Mouse (Mus musculus) CH12.LX (cell line): ENCODE measurements around the gene Phf21a.

Experiments used
- CTCF ChIP-seq, 2 experiments: IDR thresholded peaks in 1 of 2; conservative IDR thresholded peaks in 1 of 2; 2 replicates each; pipeline ENCODE4 v1.5.1; 2011 to 2012; ENCODE audit warnings: low read depth in 2 of 2, low read length in 2 of 2, improper control_type of control experiment in 1 of 2, inconsistent platforms in 1 of 2, mild to moderate bottlenecking in 1 of 2, moderate library complexity in 1 of 2
- E2F4 ChIP-seq: IDR thresholded peaks from 2 replicates; pipeline ENCODE4 v1.6.1; 2011; ENCODE audit warnings: low read depth, low read length, improper control_type of control experiment; ENCODE audit not compliant: insufficient replicate concordance
- EP300 ChIP-seq: IDR thresholded peaks from 2 replicates; pipeline ENCODE4 v1.6.1; 2011; ENCODE audit warnings: low read length, improper control_type of control experiment
- KAT2A ChIP-seq: IDR thresholded peaks from 2 replicates; pipeline ENCODE4 v1.6.1; 2012; ENCODE audit warnings: low read length, improper control_type of control experiment, inconsistent platforms; ENCODE audit not compliant: insufficient replicate concordance
- MAFK ChIP-seq: IDR thresholded peaks from 2 replicates; pipeline ENCODE4 v1.6.1; 2011; ENCODE audit warnings: low read length, improper control_type of control experiment; ENCODE audit not compliant: insufficient replicate concordance
- MAX ChIP-seq: IDR thresholded peaks from 2 replicates; pipeline ENCODE4 v1.6.1; 2011; ENCODE audit warnings: low read length, improper control_type of control experiment
- MEF2A ChIP-seq: IDR thresholded peaks from 2 replicates; pipeline ENCODE4 v1.6.1; 2014; ENCODE audit warnings: low read depth, mild to moderate bottlenecking, inconsistent platforms, low read length, improper control_type of control experiment, borderline replicate concordance
- MXI1 ChIP-seq: IDR thresholded peaks from 2 replicates; pipeline ENCODE4 v1.6.1; 2011; ENCODE audit warnings: mild to moderate bottlenecking, low read depth, low read length, improper control_type of control experiment
- USF1 ChIP-seq: IDR thresholded peaks from 2 replicates; pipeline ENCODE4 v1.6.1; 2014; ENCODE audit warnings: low read depth, mild to moderate bottlenecking, inconsistent platforms, low read length, improper control_type of control experiment
- ZC3H11A ChIP-seq: IDR thresholded peaks from 2 replicates; pipeline ENCODE4 v1.6.1; 2012; ENCODE audit warnings: low read depth, mild to moderate bottlenecking, inconsistent platforms, low read length, improper control_type of control experiment
- ZMIZ1 ChIP-seq: IDR thresholded peaks from 2 replicates; pipeline ENCODE4 v1.6.1; 2012; ENCODE audit warnings: low read depth, mild to moderate bottlenecking, inconsistent platforms, low read length, improper control_type of control experiment

GRCm38 (mm10) chr2:92328206-92328605, 235.3 kb downstream of the Phf21a start:
- TF ChIP-seq ZMIZ1, result no peak
- no peak for TF ChIP-seq KAT2A
- no peak for TF ChIP-seq MAFK
- no peak for TF ChIP-seq ZC3H11A
- no peak for TF ChIP-seq USF1
- TF ChIP-seq MAX, result no peak
- TF ChIP-seq MEF2A, result no peak
- TF ChIP-seq E2F4, result no peak
- no peak for TF ChIP-seq CTCF (conservative IDR thresholded peaks at IDR 0.05 in 1 of 2, IDR thresholded peaks at IDR 0.05 in 1 of 2; ENCODE audit: low read depth in 2 of 2, low read length in 2 of 2)
- TF ChIP-seq MXI1, result no peak
- TF ChIP-seq EP300, result no peak
